Mouse (Mus musculus): Measurements from ENCODE around the gene Ltbp3. TPM values are rescaled to one million over a fixed set of nuclear protein-coding genes. Genes with fewer than 3 reads are reported as not detected.

Ltbp3 gene
- polyA plus RNA-seq, 1 experiment from 2014 or later: 5.5 TPM

Other genes starting within 250 kb of the Ltbp3 start
- gene 1700020D05Rik, start 237.1 kb upstream of the Ltbp3 start, polyA plus RNA-seq (2014; fragmentation: Nextera tagmentation; extraction: Ambion mirVana): not detected in 2 replicates
- gene Snx32, start 230.4 kb upstream of the Ltbp3 start, polyA plus RNA-seq (2014; fragmentation: Nextera tagmentation; extraction: Ambion mirVana): 15.9 and 19.5 TPM in 2 replicates
- gene Ovol1, start 180.3 kb upstream of the Ltbp3 start, polyA plus RNA-seq (2014; fragmentation: Nextera tagmentation; extraction: Ambion mirVana): 0.11 and 0.35 TPM in 2 replicates
- 1.9 and 2.5 TPM in 2 replicates for gene Ap5b1, start 172.9 kb upstream of the Ltbp3 start, polyA plus RNA-seq (2014; fragmentation: Nextera tagmentation; extraction: Ambion mirVana)
- gene Rnaseh2c, start 139.0 kb upstream of the Ltbp3 start, polyA plus RNA-seq (2014; fragmentation: Nextera tagmentation; extraction: Ambion mirVana): 158 and 198 TPM in 2 replicates
- gene Kat5, start 130.7 kb upstream of the Ltbp3 start, polyA plus RNA-seq (2014; fragmentation: Nextera tagmentation; extraction: Ambion mirVana): 38.0 and 38.9 TPM in 2 replicates
- gene Rela, start 103.4 kb upstream of the Ltbp3 start, polyA plus RNA-seq (2014; fragmentation: Nextera tagmentation; extraction: Ambion mirVana): 37.8 and 39.9 TPM in 2 replicates
- 18.4 and 19.9 TPM in 2 replicates for gene Sipa1, start 77.2 kb upstream of the Ltbp3 start, polyA plus RNA-seq (2014; fragmentation: Nextera tagmentation; extraction: Ambion mirVana)
- 20.4 and 21.7 TPM in 2 replicates for gene Map3k11, start 52.2 kb upstream of the Ltbp3 start, polyA plus RNA-seq (2014; fragmentation: Nextera tagmentation; extraction: Ambion mirVana)
- gene Pcnx3, start 52.0 kb upstream of the Ltbp3 start, polyA plus RNA-seq (2014; fragmentation: Nextera tagmentation; extraction: Ambion mirVana): 34.1 and 37.7 TPM in 2 replicates
- not detected in 2 replicates for gene Kcnk7, start 36.5 kb upstream of the Ltbp3 start, polyA plus RNA-seq (2014; fragmentation: Nextera tagmentation; extraction: Ambion mirVana)
- gene Ehbp1l1, start 14.6 kb upstream of the Ltbp3 start, polyA plus RNA-seq (2014; fragmentation: Nextera tagmentation; extraction: Ambion mirVana): 6.8 and 7.4 TPM in 2 replicates
- gene Fam89b, start 11.3 kb upstream of the Ltbp3 start, polyA plus RNA-seq (2014; fragmentation: Nextera tagmentation; extraction: Ambion mirVana): 140 and 162 TPM in 2 replicates
- 65.2 and 66.3 TPM in 2 replicates for gene Scyl1, start 30.5 kb downstream of the Ltbp3 start, polyA plus RNA-seq (2014; fragmentation: Nextera tagmentation; extraction: Ambion mirVana)
- 20.4 and 24.5 TPM in 2 replicates for gene Frmd8, start 134.4 kb downstream of the Ltbp3 start, polyA plus RNA-seq (2014; fragmentation: Nextera tagmentation; extraction: Ambion mirVana)
- 0.90 and 1.1 TPM in 2 replicates for gene Slc25a45, start 136.9 kb downstream of the Ltbp3 start, polyA plus RNA-seq (2014; fragmentation: Nextera tagmentation; extraction: Ambion mirVana)
- 10.1 and 10.7 TPM in 2 replicates for gene Tigd3, start 153.2 kb downstream of the Ltbp3 start, polyA plus RNA-seq (2014; fragmentation: Nextera tagmentation; extraction: Ambion mirVana)
- gene Dpf2, start 172.1 kb downstream of the Ltbp3 start, polyA plus RNA-seq (2014; fragmentation: Nextera tagmentation; extraction: Ambion mirVana): 232 and 246 TPM in 2 replicates
- gene Cdc42ep2, start 183.9 kb downstream of the Ltbp3 start, polyA plus RNA-seq (2014; fragmentation: Nextera tagmentation; extraction: Ambion mirVana): 1.8 and 2.5 TPM in 2 replicates
- gene Pola2, start 223.3 kb downstream of the Ltbp3 start, polyA plus RNA-seq (2014; fragmentation: Nextera tagmentation; extraction: Ambion mirVana): 108 and 118 TPM in 2 replicates
- not detected in 2 replicates for gene Slc22a20, start 245.2 kb downstream of the Ltbp3 start, polyA plus RNA-seq (2014; fragmentation: Nextera tagmentation; extraction: Ambion mirVana)

Data from forebrain, embryonic 11.5 days (tissue).